Mouse (Mus musculus) cerebellum, adult 2 months (tissue): ENCODE measurements around the gene Ttc8. TPM values are rescaled to one million over a fixed set of nuclear protein-coding genes. Genes with fewer than 3 reads are reported as not detected.
A peak's percentile ranks its signal among the peaks of the same experiment; 100 is the strongest.

ENCODE experiments used
- DNase-seq, 2 experiments: peaks; one replicate each; pipeline ENCODE4 v3.0.0; 2021
- H3K27ac ChIP-seq: fragments of 200-500 bp; 2 replicates; pipeline ENCODE4 v1.5.1; 2012; ENCODE audit warnings: low read length, control low read depth, inconsistent platforms; ENCODE audit not compliant: insufficient read depth
- H3K27me3 ChIP-seq: fragments of 200-500 bp; 2 replicates; pipeline ENCODE4 v1.6.1; 2012; ENCODE audit warnings: inconsistent platforms, mild to moderate bottlenecking, low read length, moderate library complexity; ENCODE audit not compliant: control insufficient read depth, insufficient read depth
- H3K4me1 ChIP-seq: fragments of 200-500 bp; 2 replicates; pipeline ENCODE4 v1.6.1; 2011; ENCODE audit warnings: low read length; ENCODE audit not compliant: control insufficient read depth, insufficient read depth
- H3K4me3 ChIP-seq: fragments of 200-500 bp; replicated peaks from 2 replicates; pipeline ENCODE3; 2011; ENCODE audit warnings: mild to moderate bottlenecking, low read depth, low read length, control low read depth; ENCODE audit not compliant: insufficient read depth
- CTCF ChIP-seq: fragments of 200-500 bp; IDR thresholded peaks from 2 replicates; pipeline ENCODE4 v1.5.1; 2011; ENCODE audit warnings: low read depth, mild to moderate bottlenecking, control low read depth, low read length, moderate library complexity, borderline replicate concordance; ENCODE audit not compliant: insufficient read depth
- POLR2A ChIP-seq: fragments of 200-500 bp; IDR thresholded peaks from 2 replicates; pipeline ENCODE4 v1.6.1; 2011; ENCODE audit warnings: low read length, control low read depth, borderline replicate concordance; ENCODE audit not compliant: insufficient read depth
- WGBS: fragments of 180-500 bp; shearing (Covaris S2); methylation state at CpG from one replicate; pipeline ENCODE4 v1.1.7; 2018; 5-methylcytosine and 5-hydroxymethylcytosine counted together
- polyA plus RNA-seq: library from polyadenylated mRNA; depleted of rRNA; stranded (reverse); fragments of >200 nt; gene quantifications from 2 replicates; pipeline ENCODE4 v1.2.3, GENCODE M21; 2012

The Ttc8 gene
- polyA plus RNA-seq, 1 experiment = 52.2 TPM

DNA sequence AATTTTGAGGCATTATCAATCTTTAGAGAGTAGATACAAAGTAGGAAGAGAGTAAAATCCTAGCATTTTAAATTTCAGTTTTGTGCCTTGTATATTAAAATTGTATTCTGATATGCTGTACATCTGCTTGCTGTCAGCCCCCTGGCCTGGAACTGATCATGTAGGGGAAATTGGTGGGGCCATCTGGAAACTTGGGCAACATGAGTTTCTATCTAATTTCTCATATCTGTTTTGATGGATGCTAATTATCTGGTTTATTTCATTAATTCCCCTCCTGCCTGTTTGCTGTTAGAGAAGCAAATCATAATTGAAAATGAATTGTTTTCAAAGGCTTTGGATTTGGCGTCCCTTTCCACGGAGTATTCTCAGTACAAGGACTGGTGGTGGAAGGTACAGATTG is 36.6 kb downstream of the Ttc8 start:
- H3K27me3 ChIP-seq = no peaks in the 10 kb centered on the region
- WGBS = 88% methylated on average over 2 of the region's 2 CpGs
- H3K4me1 ChIP-seq = peaks cover 11% of the 10 kb centered on the region; the same call in 1 of the 2 replicates
- H3K4me3 ChIP-seq = no peak overlapping the region
- no peak for TF ChIP-seq POLR2A
- no peak for TF ChIP-seq CTCF
- no peak overlapping the region for H3K27ac ChIP-seq
- DNase-seq = no peak

DNA sequence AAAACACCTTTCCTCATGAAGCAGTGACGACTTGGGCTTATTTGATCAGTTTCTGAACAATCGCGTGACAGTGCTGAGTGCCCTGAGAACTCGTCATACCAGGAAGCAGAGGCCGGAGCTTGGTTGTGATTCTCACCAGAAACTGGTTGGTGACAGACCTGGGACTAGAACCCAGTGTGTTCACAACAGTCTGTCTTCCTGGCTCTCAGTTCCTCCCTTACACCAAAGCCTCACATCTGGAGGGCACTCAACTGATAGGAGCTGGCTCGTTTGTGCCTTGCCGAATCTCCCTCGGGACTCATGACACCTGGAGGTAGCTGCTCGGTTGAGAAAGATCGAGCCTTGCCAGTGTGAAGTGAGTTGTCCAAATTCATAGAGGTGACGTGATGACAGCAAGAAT is 37.1 kb downstream of the Ttc8 start:
- 75% methylated on average over 11 of the region's 11 CpGs for WGBS
- no peak overlapping the region for H3K27ac ChIP-seq
- H3K27me3 ChIP-seq = no peaks in the 10 kb centered on the region
- no peak overlapping the region for H3K4me3 ChIP-seq
- DNase-seq = no peak
- no peak for TF ChIP-seq POLR2A
- TF ChIP-seq CTCF = no peak
- peaks cover 11% of the 10 kb centered on the region; the same call in 1 of the 2 replicates for H3K4me1 ChIP-seq

DNA sequence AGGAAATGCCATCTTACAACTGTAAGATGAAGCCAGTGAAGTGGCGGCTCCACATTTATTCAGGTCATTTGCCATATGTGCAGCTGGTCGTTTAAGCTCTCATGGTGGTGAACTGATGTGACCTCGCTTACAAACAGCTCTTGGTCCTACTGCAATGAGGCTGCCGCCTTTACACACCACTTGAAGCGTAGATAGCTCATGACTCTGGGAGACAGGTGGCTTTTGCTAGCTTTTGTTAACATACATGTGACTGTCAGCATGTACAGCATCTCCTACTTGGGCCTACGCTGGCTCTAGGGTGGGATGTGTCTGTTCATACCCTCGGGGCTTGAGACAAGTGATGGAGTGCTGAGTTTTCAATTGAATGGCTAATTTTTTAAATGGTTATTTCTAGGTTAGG is 40.6 kb downstream of the Ttc8 start:
- TF ChIP-seq CTCF (no peak), POLR2A (no peak)
- 64% methylated on average over 7 of the region's 7 CpGs for WGBS
- Histone ChIP-seq H3K27me3 (no peaks in the 10 kb centered on the region), H3K27ac (no peak overlapping the region), H3K4me1 (peaks cover 11% of the 10 kb centered on the region), H3K4me3 (no peak overlapping the region)
- DNase-seq = no peak

DNA sequence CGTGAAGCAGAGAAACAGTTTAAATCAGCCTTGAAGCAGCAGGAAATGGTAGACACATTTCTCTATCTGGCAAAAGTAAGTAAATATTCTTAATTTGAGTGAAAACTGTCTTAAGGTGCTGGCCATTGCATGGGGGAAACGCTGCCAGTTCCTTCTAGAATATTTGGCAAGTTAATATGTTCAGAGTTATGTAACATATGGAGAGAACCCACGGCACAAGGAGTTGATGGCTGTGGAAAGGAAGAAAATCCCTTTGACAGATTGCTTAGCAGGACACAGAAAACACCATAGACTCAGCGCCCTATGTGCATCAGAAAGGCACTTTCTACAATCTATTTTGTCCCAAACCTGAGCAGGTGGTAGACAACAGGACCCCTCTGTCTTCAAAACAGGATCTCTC is 41.0 kb downstream of the Ttc8 start:
- Histone ChIP-seq H3K4me1 (peaks cover 11% of the 10 kb centered on the region), H3K27me3 (no peaks in the 10 kb centered on the region), H3K27ac (peak overlapping the region; percentile 43; the same call in 1 of the 2 replicates), H3K4me3 (no peak overlapping the region)
- TF ChIP-seq CTCF (no peak), POLR2A (no peak)
- WGBS = 22% methylated on average over 4 of the region's 4 CpGs
- peak; percentile 32 to 60 for DNase-seq

DNA sequence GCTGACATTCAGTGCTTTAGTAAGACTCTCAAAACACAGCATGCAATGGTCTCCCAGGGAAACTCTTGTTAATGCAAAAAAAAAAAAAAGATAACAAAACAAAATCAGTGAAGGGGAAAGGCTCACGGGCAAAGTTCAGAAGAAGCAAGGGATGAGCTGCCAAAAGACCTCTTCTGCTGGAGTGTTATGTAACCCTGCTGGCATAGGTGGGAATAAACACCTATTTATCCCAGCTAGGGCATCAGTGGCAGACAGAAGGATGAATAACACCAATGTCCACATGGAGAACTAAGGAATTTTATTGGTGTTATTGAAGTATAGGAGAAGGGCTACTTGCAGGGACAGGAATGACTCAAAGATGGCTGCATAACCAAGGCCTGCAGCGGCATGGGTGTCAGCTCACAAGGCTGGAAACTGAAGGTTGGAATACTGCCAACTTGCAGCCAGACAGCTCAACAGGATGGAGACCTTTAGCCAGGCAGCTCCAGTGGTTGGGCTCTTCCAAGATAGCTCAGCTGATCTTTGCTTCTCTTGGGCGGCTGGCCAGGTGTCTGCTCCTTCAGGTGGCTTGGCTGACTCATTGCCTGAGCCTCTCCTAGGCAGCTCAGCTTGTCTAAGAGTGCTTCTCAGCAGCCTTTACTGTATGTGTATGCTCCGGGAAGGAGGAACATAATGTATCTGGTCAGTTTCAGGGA is 45.2 kb downstream of the Ttc8 start:
- peaks cover 11% of the 10 kb centered on the region for H3K4me1 ChIP-seq
- H3K27ac ChIP-seq = no peak overlapping the region
- H3K4me3 ChIP-seq = no peak overlapping the region
- WGBS = 47% methylated on average over 4 of the region's 4 CpGs
- DNase-seq = peak; percentile 29 to 30
- H3K27me3 ChIP-seq = no peaks in the 10 kb centered on the region
- no peak for TF ChIP-seq POLR2A
- no peak for TF ChIP-seq CTCF

DNA sequence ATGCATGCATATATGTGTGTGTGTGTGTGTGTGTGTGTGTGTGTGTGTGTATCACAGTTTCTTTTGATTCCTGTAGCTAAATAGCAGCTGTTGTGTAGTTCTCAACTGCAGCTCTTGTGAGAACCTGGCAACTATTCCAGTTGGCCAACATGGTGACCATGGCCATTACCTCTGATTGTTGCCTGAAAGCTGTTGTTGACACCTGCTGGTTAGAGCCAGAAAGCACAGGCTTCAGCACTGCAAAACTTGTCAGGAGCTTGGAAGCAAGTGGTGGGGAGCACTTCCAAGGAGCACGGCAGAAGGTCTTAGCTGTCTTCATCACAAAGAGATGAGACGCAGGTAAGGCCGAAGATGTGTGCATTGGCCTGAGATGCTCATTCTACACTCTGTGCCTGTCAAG is 51.9 kb downstream of the Ttc8 start:
- H3K4me1 ChIP-seq = peaks cover 4% of the 10 kb centered on the region; the same call in 1 of the 2 replicates
- no peak for DNase-seq
- WGBS = 97% methylated on average over 3 of the region's 3 CpGs
- H3K4me3 ChIP-seq = no peak overlapping the region
- TF ChIP-seq CTCF = no peak
- no peak for TF ChIP-seq POLR2A
- H3K27ac ChIP-seq = no peak overlapping the region
- H3K27me3 ChIP-seq = no peaks in the 10 kb centered on the region

DNA sequence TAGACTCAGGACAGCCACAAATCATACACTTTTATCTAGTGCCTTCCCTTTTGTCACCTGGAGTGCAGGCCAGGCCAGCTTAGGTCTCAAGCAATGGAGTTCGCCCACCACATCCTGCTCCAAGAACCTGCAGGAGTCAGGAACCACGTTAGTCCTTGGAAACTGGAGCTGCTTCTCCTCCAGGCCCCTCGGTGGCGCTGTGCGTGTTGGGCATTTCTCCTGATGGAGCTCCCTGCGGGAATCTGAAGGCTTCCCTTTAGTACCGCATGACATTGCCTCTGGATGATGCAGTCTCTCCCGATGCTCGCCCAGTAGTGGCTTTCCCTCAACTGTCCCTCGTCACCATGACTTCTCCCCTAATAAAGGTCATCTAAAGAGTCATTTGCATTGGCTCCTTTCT is 53.1 kb downstream of the Ttc8 start:
- no peak overlapping the region for H3K27ac ChIP-seq
- peaks cover 4% of the 10 kb centered on the region; the same call in 1 of the 2 replicates for H3K4me1 ChIP-seq
- WGBS = 94% methylated on average over 10 of the region's 10 CpGs
- TF ChIP-seq POLR2A = no peak
- TF ChIP-seq CTCF = no peak
- H3K4me3 ChIP-seq = no peak overlapping the region
- no peaks in the 10 kb centered on the region for H3K27me3 ChIP-seq
- no peak for DNase-seq

DNA sequence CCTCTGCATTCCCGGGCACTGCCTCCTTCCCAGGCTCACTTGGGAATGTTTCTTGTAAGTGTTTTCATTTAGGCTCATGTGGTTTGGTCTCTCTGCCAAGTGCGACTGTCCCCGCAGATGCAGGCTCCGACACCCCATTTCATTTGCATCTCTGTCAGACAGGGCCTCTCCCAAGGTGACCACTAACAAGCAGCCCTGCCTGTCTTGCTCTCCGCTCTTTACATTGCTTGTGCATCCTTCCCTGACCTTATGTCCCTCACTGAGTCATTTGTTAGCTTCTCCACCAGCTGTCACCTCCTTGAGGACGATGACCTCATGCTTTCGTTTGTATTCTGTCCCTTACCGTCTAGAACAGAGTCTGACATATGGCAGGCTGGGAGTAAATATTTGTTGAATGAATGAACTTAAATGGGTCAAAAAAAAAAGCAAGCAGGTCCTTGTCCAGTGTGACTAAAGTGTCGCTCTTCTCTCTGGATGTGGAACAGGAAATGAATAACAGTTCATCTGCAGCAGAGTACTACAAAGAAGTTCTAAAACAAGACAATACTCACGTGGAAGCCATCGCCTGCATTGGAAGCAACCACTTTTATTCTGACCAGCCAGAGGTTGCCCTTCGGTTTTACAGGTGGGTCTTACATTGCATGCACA is 53.9 kb downstream of the Ttc8 start:
- H3K4me3 ChIP-seq = no peak overlapping the region
- TF ChIP-seq POLR2A = no peak
- no peaks in the 10 kb centered on the region for H3K27me3 ChIP-seq
- peaks cover 4% of the 10 kb centered on the region; the same call in 1 of the 2 replicates for H3K4me1 ChIP-seq
- 43% methylated on average over 12 of the region's 12 CpGs for WGBS
- DNase-seq = peak in 1 of 2 experiments; percentile 59
- no peak overlapping the region; the same call in 1 of the 2 replicates for H3K27ac ChIP-seq
